Mouse (Mus musculus) kidney, postnatal 0 days (tissue): ENCODE measurements around the gene Sorcs3. TPM values are rescaled to one million over a fixed set of nuclear protein-coding genes. Genes with fewer than 3 reads are reported as not detected.

Experiments
- ATAC-seq: fragments of 200-750 bp; cut with Nextera tagmentation; replicated peaks from 2 replicates; pipeline ENCODE4 v1.8.0; 2017; ENCODE audit warnings: low read depth, moderate number of reproducible peaks, moderate TSS enrichment, moderate library complexity; ENCODE audit not compliant: low FRiP score
- DNase-seq: peaks from one replicate; pipeline ENCODE4 v3.0.0-alpha.2; 2016; ENCODE audit warnings: low spot score
- H3K27ac ChIP-seq: fragments of 300-500 bp; sonication (generic); 2 replicates; pipeline ENCODE4 v1.5.1; 2014; ENCODE audit warnings: mild to moderate bottlenecking
- H3K27me3 ChIP-seq: fragments of 300-500 bp; sonication (generic); 2 replicates; pipeline ENCODE4 v1.6.1; 2014; ENCODE audit warnings: low read length, mixed read lengths; ENCODE audit not compliant: insufficient read depth
- H3K36me3 ChIP-seq: fragments of 300-500 bp; sonication (generic); 2 replicates; pipeline ENCODE4 v1.6.1; 2014; ENCODE audit warnings: low read length, mixed read lengths; ENCODE audit not compliant: insufficient read depth
- H3K4me1 ChIP-seq: fragments of 300-500 bp; sonication (generic); replicated peaks from 2 replicates; pipeline ENCODE4 v1.6.1; 2014; ENCODE audit warnings: antibody characterized with exemption, low read length, mixed read lengths; ENCODE audit not compliant: insufficient read depth
- H3K4me2 ChIP-seq: fragments of 300-500 bp; sonication (generic); 2 replicates; pipeline ENCODE4 v1.6.1; 2014; ENCODE audit warnings: mild to moderate bottlenecking, low read length, moderate library complexity, mixed read lengths
- H3K4me3 ChIP-seq: fragments of 300-500 bp; sonication (generic); replicated peaks from 2 replicates; pipeline ENCODE4 v1.5.1; 2014; ENCODE audit warnings: low read depth, low read length
- H3K9ac ChIP-seq: fragments of 300-500 bp; sonication (generic); 2 replicates; pipeline ENCODE4 v1.6.1; 2014; ENCODE audit warnings: low read depth, low read length
- H3K9me3 ChIP-seq: fragments of 300-500 bp; sonication (generic); replicated peaks from 2 replicates; pipeline ENCODE4 v1.6.1; 2016; ENCODE audit warnings: low read length, inconsistent platforms, mixed read lengths
- CTCF ChIP-seq: IDR thresholded peaks from 2 replicates; pipeline ENCODE4 v1.5.1; 2016; ENCODE audit warnings: antibody characterized with exemption, low read depth, mild to moderate bottlenecking, moderate library complexity
- WGBS: fragments of 180-500 bp; shearing (Covaris S2); extraction: QIAGEN DNeasy Blood & Tissue Kit; methylation state at CpG from one replicate; pipeline ENCODE4 v1.1.7; 2014; 5-methylcytosine and 5-hydroxymethylcytosine counted together
- polyA plus RNA-seq: library from polyadenylated mRNA; unstranded; fragments of >200 nt; fragmentation: Nextera tagmentation; extraction: Ambion mirVana; gene quantifications from 2 replicates; pipeline ENCODE4 v1.2.1, GENCODE M21; 2015

The Sorcs3 gene
- polyA plus RNA-seq, 1 experiment from 2014 or later: 0.93 TPM

DNA sequence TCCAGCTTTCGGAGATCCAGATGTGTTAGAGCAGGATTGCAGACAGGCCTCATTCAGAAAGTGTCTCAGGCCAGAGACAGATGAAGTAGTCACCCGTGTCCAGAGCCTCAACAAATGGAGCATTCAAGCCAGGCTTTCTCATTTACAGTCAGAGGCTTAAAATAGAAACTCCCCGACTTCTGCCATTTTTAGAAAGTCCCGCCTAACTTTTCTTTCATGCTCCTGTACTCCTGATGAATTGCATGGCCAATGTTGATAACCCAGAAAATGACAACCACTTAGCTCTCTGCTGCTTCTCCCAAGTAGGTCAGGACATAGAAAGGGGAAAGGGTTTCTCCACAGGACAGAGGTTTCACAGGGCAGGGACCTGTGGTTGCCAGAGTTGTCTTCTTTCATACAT, 261.6 kb downstream of the Sorcs3 start:
- Histone ChIP-seq H3K36me3 (no peaks in the 10 kb centered on the region), H3K9me3 (no peaks in the 10 kb centered on the region), H3K4me2 (no peak overlapping the region), H3K4me3 (no peak overlapping the region), H3K4me1 (no peaks in the 10 kb centered on the region), H3K27ac (no peak overlapping the region), H3K9ac (no peak overlapping the region), H3K27me3 (no peaks in the 10 kb centered on the region)
- no peak for TF ChIP-seq CTCF
- DNase-seq (peak; percentile 22), ATAC-seq (no peak)
- WGBS: 38% methylated on average over 4 of the region's 4 CpGs

GRCm38 (mm10) chr19:48469791-48470410, 264.1 kb downstream of the Sorcs3 start:
- Histone ChIP-seq H3K9me3 (no peaks in the 10 kb centered on the region), H3K27me3 (no peaks in the 10 kb centered on the region), H3K4me3 (no peak overlapping the region), H3K4me1 (no peaks in the 10 kb centered on the region), H3K9ac (no peak overlapping the region), H3K4me2 (no peak overlapping the region), H3K36me3 (no peaks in the 10 kb centered on the region), H3K27ac (no peak overlapping the region)
- TF ChIP-seq CTCF: no peak
- WGBS: 84% methylated on average over 4 of the region's 4 CpGs
- ATAC-seq (no peak), DNase-seq (no peak)

GRCm38 (mm10) chr19:48471927-48472326, 266.1 kb downstream of the Sorcs3 start:
- DNase-seq (no peak), ATAC-seq (no peak)
- 39% methylated on average over 5 of the region's 5 CpGs for WGBS
- H3K27ac ChIP-seq: no peak overlapping the region
- H3K4me2 ChIP-seq: no peak overlapping the region
- H3K4me1 ChIP-seq: no peaks in the 10 kb centered on the region
- no peak for TF ChIP-seq CTCF
- H3K4me3 ChIP-seq: no peak overlapping the region
- no peak overlapping the region for H3K9ac ChIP-seq
- H3K36me3 ChIP-seq: no peaks in the 10 kb centered on the region
- no peaks in the 10 kb centered on the region for H3K9me3 ChIP-seq
- H3K27me3 ChIP-seq: no peaks in the 10 kb centered on the region

- 77% methylated on average over 6 of the region's 6 CpGs for WGBS
- no peak for DNase-seq
- ATAC-seq: no peak
Observed at GRCm38 (mm10) chr19:48475784-48476410, 270.1 kb downstream of the Sorcs3 start.

DNA sequence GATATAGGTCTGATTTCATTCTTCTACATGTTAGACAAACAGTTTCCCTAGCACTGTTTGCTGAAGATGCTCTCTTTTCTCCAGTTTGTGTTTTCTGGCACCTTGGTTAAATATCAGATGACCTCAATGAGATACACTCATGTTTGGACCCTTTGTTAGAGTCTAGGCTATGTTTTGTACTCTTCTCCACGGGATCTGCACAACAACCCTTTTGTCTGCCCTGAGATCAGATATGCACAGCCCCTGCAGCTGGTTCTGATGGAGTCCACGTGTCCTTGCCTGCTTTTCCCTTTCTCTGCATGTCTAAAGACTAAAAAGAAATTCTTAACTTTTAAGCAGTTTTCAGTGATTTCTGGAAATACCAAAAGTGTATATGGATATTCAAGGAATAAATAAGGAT, 273.0 kb downstream of the Sorcs3 start:
- no peak for TF ChIP-seq CTCF
- Histone ChIP-seq H3K4me3 (no peak overlapping the region), H3K27ac (no peak overlapping the region), H3K4me2 (no peak overlapping the region), H3K27me3 (no peaks in the 10 kb centered on the region), H3K9me3 (no peaks in the 10 kb centered on the region), H3K9ac (no peak overlapping the region), H3K36me3 (no peaks in the 10 kb centered on the region), H3K4me1 (no peaks in the 10 kb centered on the region)
- WGBS: 62% methylated on average over 2 of the region's 2 CpGs
- no peak for DNase-seq
- no peak for ATAC-seq

More at GRCm38 (mm10) chr19:48475784-48476410, 270.1 kb downstream of the Sorcs3 start:
- Histone ChIP-seq H3K36me3 (no peaks in the 10 kb centered on the region), H3K9ac (no peak overlapping the region), H3K4me1 (no peaks in the 10 kb centered on the region), H3K9me3 (no peaks in the 10 kb centered on the region), H3K27ac (no peak overlapping the region), H3K4me2 (no peak overlapping the region), H3K4me3 (no peak overlapping the region), H3K27me3 (no peaks in the 10 kb centered on the region)
- no peak for TF ChIP-seq CTCF

GRCm38 (mm10) chr19:48482946-48483345, 277.1 kb downstream of the Sorcs3 start:
- Histone ChIP-seq H3K4me3 (no peak overlapping the region), H3K27ac (no peak overlapping the region), H3K9me3 (no peaks in the 10 kb centered on the region), H3K4me1 (no peaks in the 10 kb centered on the region), H3K36me3 (no peaks in the 10 kb centered on the region), H3K9ac (no peak overlapping the region), H3K4me2 (no peak overlapping the region), H3K27me3 (no peaks in the 10 kb centered on the region)
- 26% methylated on average over 3 of the region's 3 CpGs for WGBS
- DNase-seq: no peak
- ATAC-seq: no peak
- no peak for TF ChIP-seq CTCF

- no peak overlapping the region for H3K4me2 ChIP-seq
- H3K27me3 ChIP-seq: no peaks in the 10 kb centered on the region
- DNase-seq (no peak), ATAC-seq (no peak)
- H3K4me1 ChIP-seq: no peaks in the 10 kb centered on the region
- no peaks in the 10 kb centered on the region for H3K36me3 ChIP-seq
- no peak overlapping the region for H3K9ac ChIP-seq
- TF ChIP-seq CTCF: no peak
- H3K4me3 ChIP-seq: no peak overlapping the region
- no peaks in the 10 kb centered on the region for H3K9me3 ChIP-seq
- 38% methylated on average over 3 of the region's 3 CpGs for WGBS
- H3K27ac ChIP-seq: no peak overlapping the region
Observed at GRCm38 (mm10) chr19:48491111-48491510, 285.3 kb downstream of the Sorcs3 start.
